Mouse (Mus musculus): Measurements from ENCODE around the gene Has3. TPM values are rescaled to one million over a fixed set of nuclear protein-coding genes. Genes with fewer than 3 reads are reported as not detected.
A peak's percentile ranks its signal among the peaks of the same experiment; 100 is the strongest.

Gene Has3
- polyA plus RNA-seq, 1 experiment from 2014 or later: 0.28 TPM

DNA sequence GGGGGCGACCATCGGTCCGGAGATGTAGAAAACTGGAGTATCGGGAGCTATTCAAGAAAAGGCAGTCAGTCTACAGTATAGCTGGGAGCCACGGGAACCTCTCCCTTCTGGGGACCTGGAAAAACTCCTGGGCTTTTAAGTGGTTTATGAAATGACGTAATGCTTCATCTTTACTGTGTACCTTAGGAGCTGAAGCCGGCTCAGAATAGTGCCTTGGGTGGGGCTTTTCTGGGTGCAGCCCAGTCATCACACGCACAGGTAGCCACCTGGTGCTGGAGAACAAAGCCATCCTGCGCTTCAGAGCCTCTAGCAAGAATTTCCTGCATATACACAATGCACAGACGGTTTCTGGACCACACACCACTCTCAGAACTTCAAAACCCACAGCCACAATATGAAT lies 7.2 kb upstream of the Has3 start:
- H3K4me2 ChIP-seq (replicated peaks; ENCODE audit: low read depth): no peak overlapping the region
- WGBS: 57% methylated on average over 10 of the region's 10 CpGs
- H3K27me3 ChIP-seq (ENCODE audit: control insufficient read depth, insufficient read depth, low read length): no peaks in the 10 kb centered on the region
- no peak overlapping the region for H3K4me3 ChIP-seq (ENCODE audit: low read depth, low read length)
- H3K36me3 ChIP-seq (ENCODE audit: control insufficient read depth, insufficient read depth, low read length): no peaks in the 10 kb centered on the region
- no peaks in the 10 kb centered on the region for H3K9me3 ChIP-seq (ENCODE audit: control insufficient read depth, low read length)
- TF ChIP-seq EP300 (optimal IDR thresholded peaks at IDR 0.05): no peak
- no peaks in the 10 kb centered on the region for H3K4me1 ChIP-seq (replicated peaks; ENCODE audit: control insufficient read depth, insufficient read depth)
- DNase-seq (ENCODE audit: low spot score) (peak; percentile 36), ATAC-seq (ENCODE audit: low FRiP score, low TSS enrichment) (peak; percentile 76)
- H3K27ac ChIP-seq (replicated peaks): no peak overlapping the region
- H3K9ac ChIP-seq (ENCODE audit: low read length): no peak overlapping the region

DNA sequence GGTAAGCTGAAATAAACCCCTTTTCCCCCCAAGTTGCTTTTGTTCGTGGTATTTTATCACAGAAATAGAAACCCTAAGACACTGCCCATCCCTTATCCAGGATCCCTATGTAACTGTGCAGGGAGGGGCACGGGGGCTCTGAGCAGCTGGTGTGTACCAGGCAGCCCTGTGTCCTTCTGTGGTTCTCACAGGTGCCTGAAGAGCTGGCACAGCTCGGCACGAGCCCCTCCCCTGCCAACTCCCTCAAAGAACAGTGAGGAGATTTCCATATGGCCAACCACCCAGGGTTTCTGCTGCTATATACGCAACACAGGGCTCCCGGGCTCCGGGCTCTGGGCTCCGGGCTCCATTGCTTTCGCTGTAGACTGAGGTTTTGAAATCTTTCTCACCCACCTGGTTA lies 4.7 kb upstream of the Has3 start:
- Histone ChIP-seq H3K27me3 (ENCODE audit: control insufficient read depth, insufficient read depth, low read length) (no peaks in the 10 kb centered on the region), H3K9me3 (ENCODE audit: control insufficient read depth, low read length) (no peaks in the 10 kb centered on the region), H3K4me2 (replicated peaks; ENCODE audit: low read depth) (no peak overlapping the region), H3K4me3 (ENCODE audit: low read depth, low read length) (no peak overlapping the region), H3K27ac (replicated peaks) (no peak overlapping the region), H3K9ac (ENCODE audit: low read length) (no peak overlapping the region), H3K4me1 (replicated peaks; ENCODE audit: control insufficient read depth, insufficient read depth) (no peaks in the 10 kb centered on the region; the same call in 1 of the 2 replicates), H3K36me3 (ENCODE audit: control insufficient read depth, insufficient read depth, low read length) (no peaks in the 10 kb centered on the region)
- no peak for DNase-seq (ENCODE audit: low spot score)
- ATAC-seq (ENCODE audit: low FRiP score, low TSS enrichment): 0 out of 2 replicates have a peak, but pooled peaks have one; percentile 21
- WGBS: 69% methylated on average over 9 of the region's 9 CpGs
- TF ChIP-seq CTCF (IDR thresholded peaks at IDR 0.05; ENCODE audit: low read depth) (no peak), EP300 (optimal IDR thresholded peaks at IDR 0.05) (no peak)

DNA sequence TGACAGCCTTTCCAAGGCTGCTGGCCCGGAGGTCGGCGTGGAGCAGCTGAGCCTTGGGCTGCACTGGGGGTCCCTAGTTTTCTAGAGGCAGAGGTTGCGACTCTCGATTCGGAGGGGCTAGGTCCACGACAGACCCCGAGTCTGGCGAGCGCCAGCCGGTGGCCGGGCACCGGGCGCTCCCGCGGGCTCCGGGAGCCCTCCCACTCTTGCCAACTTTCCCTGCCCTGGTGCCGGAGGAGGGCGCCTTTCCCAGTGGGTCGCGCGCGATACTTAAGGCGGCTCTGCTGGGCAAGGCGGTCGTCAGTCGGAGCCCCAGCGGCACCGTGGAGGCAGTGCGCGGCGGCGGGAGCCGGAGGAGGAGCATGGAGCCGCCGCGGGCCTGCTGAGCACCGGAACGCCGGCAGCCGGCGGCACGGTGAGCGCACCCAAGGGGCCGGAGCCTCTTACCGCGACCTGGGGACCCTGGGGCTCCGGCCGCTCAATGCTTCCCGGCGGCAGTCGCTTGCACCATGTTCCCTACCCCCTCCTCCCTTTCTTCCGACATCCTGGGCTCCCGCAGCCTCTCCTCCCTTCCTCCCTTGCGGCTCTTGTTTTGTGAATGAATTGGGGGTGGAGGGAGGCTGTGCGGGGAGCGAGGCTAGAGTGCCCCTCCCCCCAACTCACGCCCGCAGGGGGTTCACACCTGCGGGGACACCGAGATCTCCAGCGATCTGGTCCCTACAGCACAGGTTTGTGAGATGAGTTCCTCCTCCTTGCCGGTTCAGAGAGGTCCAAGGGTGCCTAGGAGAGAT lies 690 bp downstream of the Has3 start:
- DNase-seq (ENCODE audit: low spot score) (peak; percentile 71), ATAC-seq (ENCODE audit: low FRiP score, low TSS enrichment) (peak; percentile 65)
- H3K4me3 ChIP-seq (ENCODE audit: low read depth, low read length): peak overlapping the region; percentile 51

DNA sequence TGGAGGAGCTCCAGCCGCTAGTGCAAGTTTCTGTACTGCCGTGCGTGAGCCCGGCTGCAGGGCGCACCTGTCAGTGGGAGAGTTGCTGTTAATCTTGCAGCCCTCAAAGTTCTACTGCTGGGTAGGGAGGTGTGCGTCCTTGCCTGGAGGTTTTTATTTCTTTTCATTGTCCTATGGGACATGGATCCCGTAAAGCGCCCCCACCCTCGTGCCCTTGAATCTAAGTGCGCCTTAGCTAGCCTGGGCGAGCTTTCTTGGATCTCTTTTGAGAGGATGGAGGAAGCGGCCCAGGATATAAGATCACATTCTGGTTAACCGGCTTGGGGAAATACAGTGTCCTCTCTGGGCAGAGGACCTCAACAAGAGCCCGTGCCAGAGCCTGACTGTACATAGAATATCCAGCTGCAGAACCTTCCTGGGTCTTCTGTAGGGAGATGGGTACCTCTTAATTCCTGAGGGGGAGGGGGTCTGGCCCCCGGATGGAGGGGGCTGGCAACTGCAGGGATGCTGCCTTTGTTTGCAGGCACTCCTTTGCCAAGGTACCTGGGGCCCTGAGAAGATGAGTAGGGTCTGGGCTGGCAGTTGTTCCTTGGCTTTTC lies 1.4 kb downstream of the Has3 start:
- H3K27ac ChIP-seq (replicated peaks): peak overlapping the region; percentile 30; the same call in 1 of the 2 replicates
- H3K4me2 ChIP-seq (replicated peaks; ENCODE audit: low read depth): peak overlapping the region; percentile 99
- peak overlapping the region; percentile 51 for H3K4me3 ChIP-seq (ENCODE audit: low read depth, low read length)
- WGBS: under 1% methylated on average over 15 of the region's 15 CpGs
- peak overlapping the region; percentile 67 for H3K9ac ChIP-seq (ENCODE audit: low read length)
- H3K27me3 ChIP-seq (ENCODE audit: control insufficient read depth, insufficient read depth, low read length): no peaks in the 10 kb centered on the region
- peaks cover 9% of the 10 kb centered on the region for H3K4me1 ChIP-seq (replicated peaks; ENCODE audit: control insufficient read depth, insufficient read depth)
- TF ChIP-seq CTCF (IDR thresholded peaks at IDR 0.05; ENCODE audit: low read depth) (no peak), EP300 (optimal IDR thresholded peaks at IDR 0.05) (no peak)
- no peaks in the 10 kb centered on the region for H3K9me3 ChIP-seq (ENCODE audit: control insufficient read depth, low read length)
- DNase-seq (ENCODE audit: low spot score) (no peak), ATAC-seq (ENCODE audit: low FRiP score, low TSS enrichment) (peak; percentile 5; the same call in 1 of the 2 replicates)
- H3K36me3 ChIP-seq (ENCODE audit: control insufficient read depth, insufficient read depth, low read length): no peaks in the 10 kb centered on the region; the same call in 1 of the 2 replicates

More for the DNA sequence above, 690 bp downstream of the Has3 start:
- Histone ChIP-seq H3K27me3 (ENCODE audit: control insufficient read depth, insufficient read depth, low read length) (no peaks in the 10 kb centered on the region), H3K36me3 (ENCODE audit: control insufficient read depth, insufficient read depth, low read length) (no peaks in the 10 kb centered on the region; the same call in 1 of the 2 replicates), H3K9ac (ENCODE audit: low read length) (peak overlapping the region; percentile 67), H3K27ac (replicated peaks) (0 out of 2 replicates have a peak overlapping the region, but pooled peaks have one; percentile 40), H3K4me2 (replicated peaks; ENCODE audit: low read depth) (peak overlapping the region; percentile 99), H3K9me3 (ENCODE audit: control insufficient read depth, low read length) (no peaks in the 10 kb centered on the region), H3K4me1 (replicated peaks; ENCODE audit: control insufficient read depth, insufficient read depth) (peaks cover 9% of the 10 kb centered on the region)
- TF ChIP-seq EP300 (optimal IDR thresholded peaks at IDR 0.05) (no peak), CTCF (IDR thresholded peaks at IDR 0.05; ENCODE audit: low read depth) (peak; percentile 61)
- WGBS: under 1% methylated on average over 50 of the region's 63 CpGs

DNA sequence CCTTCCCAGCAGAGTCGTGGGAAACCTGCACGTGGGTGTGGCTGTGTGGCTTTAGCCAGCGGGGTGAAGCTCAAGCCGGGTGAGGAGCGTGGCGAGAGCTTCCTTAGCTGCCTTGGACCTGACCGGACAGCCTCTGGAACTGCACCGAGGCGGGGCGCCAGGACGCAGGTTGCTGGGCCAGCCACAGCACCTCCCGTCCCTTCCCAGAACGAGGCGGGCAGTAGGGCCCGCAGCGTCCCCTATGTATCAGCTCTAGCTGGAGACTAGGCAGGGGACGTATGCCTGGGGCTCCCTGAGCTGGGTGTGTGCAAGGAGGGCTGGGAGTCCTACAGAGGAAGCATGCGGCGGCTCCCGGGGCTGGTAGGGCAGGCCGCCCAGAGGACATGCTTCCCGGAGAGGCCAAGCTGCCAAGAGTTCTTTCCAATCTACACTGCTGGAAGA lies 1.9 kb downstream of the Has3 start:
- peak overlapping the region; percentile 67 for H3K9ac ChIP-seq (ENCODE audit: low read length)
- DNase-seq (ENCODE audit: low spot score): peak; percentile 81

More for the DNA sequence above, 1.9 kb downstream of the Has3 start:
- Histone ChIP-seq H3K4me3 (ENCODE audit: low read depth, low read length) (peak overlapping the region; percentile 51), H3K4me1 (replicated peaks; ENCODE audit: control insufficient read depth, insufficient read depth) (peaks cover 9% of the 10 kb centered on the region), H3K4me2 (replicated peaks; ENCODE audit: low read depth) (peak overlapping the region; percentile 99), H3K9me3 (ENCODE audit: control insufficient read depth, low read length) (no peaks in the 10 kb centered on the region), H3K36me3 (ENCODE audit: control insufficient read depth, insufficient read depth, low read length) (no peaks in the 10 kb centered on the region; the same call in 1 of the 2 replicates), H3K27ac (replicated peaks) (peak overlapping the region; percentile 8; the same call in 1 of the 2 replicates), H3K27me3 (ENCODE audit: control insufficient read depth, insufficient read depth, low read length) (no peaks in the 10 kb centered on the region)
- peak; percentile 74 for ATAC-seq (ENCODE audit: low FRiP score, low TSS enrichment)
- WGBS: under 1% methylated on average over 22 of the region's 22 CpGs
- TF ChIP-seq EP300 (optimal IDR thresholded peaks at IDR 0.05): no peak
- TF ChIP-seq CTCF (IDR thresholded peaks at IDR 0.05; ENCODE audit: low read depth): peak; percentile 60

Measured in stomach, postnatal 0 days (tissue).